Mouse (Mus musculus) cerebellum, adult 8-10 months (tissue): ENCODE measurements around the gene Tmem150b.
A peak's percentile ranks its signal among the peaks of the same experiment; 100 is the strongest.

Experiments
- DNase-seq: peaks from one replicate; pipeline ENCODE4 v3.0.0; 2022

Gene Tmem150b

GRCm38 (mm10) chr7:4725169-4725568 is at the start of gene Tmem150b:
Tmem150b (minus strand) TSS chr7:4725249.
- DNase-seq: no peak

GRCm38 (mm10) chr7:4771202-4771601 is 46.2 kb upstream of the Tmem150b start, which contains the start of gene Fam71e2:
Fam71e2 (minus strand) TSS chr7:4771302.
- no peak for DNase-seq

- DNase-seq: no peak
These were observed 40.1 kb upstream of the Tmem150b start for GRCm38 (mm10) chr7:4764946-4765710.

- DNase-seq: no peak
These were observed 34.6 kb upstream of the Tmem150b start for GRCm38 (mm10) chr7:4759670-4760069.

GRCm38 (mm10) chr7:4752821-4753570 is 27.9 kb upstream of the Tmem150b start, which contains the start of gene Cox6b2:
Cox6b2 (minus strand) TSS chr7:4753094.
- DNase-seq: no peak

- no peak for DNase-seq
These were observed 27.1 kb upstream of the Tmem150b start for GRCm38 (mm10) chr7:4751971-4752820.

GRCm38 (mm10) chr7:4749169-4749568 is 24.1 kb upstream of the Tmem150b start:
- DNase-seq: no peak

- DNase-seq: no peak
These were observed 23.3 kb upstream of the Tmem150b start for GRCm38 (mm10) chr7:4748321-4748720.

GRCm38 (mm10) chr7:4747156-4747899 is 22.3 kb upstream of the Tmem150b start:
- no peak for DNase-seq

- DNase-seq: no peak
These were observed 21.4 kb upstream of the Tmem150b start for GRCm38 (mm10) chr7:4746326-4746980.

- no peak for DNase-seq
These were observed 19.8 kb upstream of the Tmem150b start for GRCm38 (mm10) chr7:4744886-4745285.

- DNase-seq: no peak
These were observed 18.3 kb upstream of the Tmem150b start for GRCm38 (mm10) chr7:4743354-4743753.

- no peak for DNase-seq
These were observed 17.4 kb upstream of the Tmem150b start for GRCm38 (mm10) chr7:4742482-4742819.

- peak; percentile 37 for DNase-seq
These were observed 16.8 kb upstream of the Tmem150b start for GRCm38 (mm10) chr7:4741672-4742481.

GRCm38 (mm10) chr7:4741151-4741550 is 16.1 kb upstream of the Tmem150b start:
- DNase-seq: peak; percentile 71

GRCm38 (mm10) chr7:4740309-4740727 is 15.3 kb upstream of the Tmem150b start:
- no peak for DNase-seq

GRCm38 (mm10) chr7:4739544-4740275 is 14.7 kb upstream of the Tmem150b start, which contains the start of gene Kmt5c:
Kmt5c (plus strand) TSS chr7:4740115.
- DNase-seq: peak; percentile 98

GRCm38 (mm10) chr7:4739041-4739543 is 14.0 kb upstream of the Tmem150b start:
- DNase-seq: peak; percentile 29

GRCm38 (mm10) chr7:4732968-4733392 is 7.9 kb upstream of the Tmem150b start:
- DNase-seq: no peak

GRCm38 (mm10) chr7:4731090-4731489 is 6.0 kb upstream of the Tmem150b start:
- DNase-seq: no peak
